Mouse (Mus musculus) fat pad, adult 2 months (tissue): ENCODE results near the gene Fbxo21.

Experiments used
- DNase-seq: peaks from one replicate; pipeline ENCODE4 v3.0.0-alpha.2; 2011; ENCODE audit warnings: low read depth, low spot score; ENCODE audit errors: extremely low read depth

Gene Fbxo21

DNA sequence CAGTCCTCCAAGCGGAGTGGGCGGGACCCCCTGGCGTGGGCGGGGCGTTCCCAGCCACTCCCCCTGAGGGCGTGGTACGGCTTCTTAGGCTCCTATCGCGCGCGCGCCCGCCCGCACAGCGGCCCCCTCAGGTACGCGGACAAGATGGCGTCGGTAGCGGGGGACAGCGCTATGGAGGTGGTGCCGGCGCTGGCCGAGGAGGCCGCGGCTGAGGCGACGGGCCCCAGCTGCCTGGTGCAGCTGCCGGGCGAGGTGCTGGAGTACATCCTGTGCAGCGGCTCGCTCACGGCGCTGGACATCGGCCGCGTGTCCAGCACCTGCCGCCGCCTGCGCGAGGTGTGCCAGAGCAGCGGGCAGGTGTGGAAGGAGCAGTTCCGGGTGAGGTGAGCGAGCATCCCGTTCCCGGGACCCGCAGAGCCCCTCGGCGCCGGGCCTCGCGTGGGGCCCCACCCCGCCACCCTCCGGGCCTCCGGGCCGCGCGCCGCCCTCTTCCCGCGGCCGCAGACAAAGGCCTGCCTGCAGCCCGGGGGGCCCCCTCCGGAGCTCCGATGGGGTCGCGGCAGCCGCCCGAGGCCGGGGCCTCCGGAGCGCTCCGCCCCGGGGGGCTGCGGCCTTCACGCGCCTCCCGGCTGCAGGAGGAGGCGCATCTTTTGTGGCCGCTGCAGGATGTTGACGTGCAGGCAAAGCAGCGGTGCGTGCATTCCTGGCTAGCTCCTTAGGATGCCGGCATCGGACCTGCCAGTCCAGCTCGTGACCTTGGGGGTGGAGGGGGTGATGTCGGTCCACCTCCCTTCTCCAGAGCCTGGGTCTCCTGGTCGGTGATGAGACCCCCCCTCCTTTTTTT is at the start of gene Fbxo21:
Gene Fbxo21 (plus strand): TSS at position 74 of the 844 bp plus-strand sequence.
- no peak for DNase-seq

DNA sequence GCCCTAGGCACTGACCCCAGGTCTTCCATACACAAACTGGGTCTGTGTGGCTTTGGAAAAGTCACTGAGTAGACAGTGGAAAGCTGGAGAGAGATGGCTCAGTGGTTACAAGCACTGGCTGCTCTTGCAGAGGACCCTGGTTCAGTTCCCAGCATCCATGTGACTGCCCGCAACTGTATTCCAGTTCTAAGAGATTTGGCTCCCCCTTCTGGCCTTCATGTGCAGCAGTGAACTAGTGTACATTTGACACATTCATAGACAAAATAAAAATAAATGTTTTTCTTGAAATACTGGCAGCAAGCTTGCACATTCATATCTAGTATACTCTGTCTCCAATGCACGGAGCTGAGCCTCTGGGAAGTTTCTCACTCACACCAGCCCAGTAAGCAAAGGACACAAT is 48.0 kb upstream of the Fbxo21 start:
- no peak for DNase-seq

DNA sequence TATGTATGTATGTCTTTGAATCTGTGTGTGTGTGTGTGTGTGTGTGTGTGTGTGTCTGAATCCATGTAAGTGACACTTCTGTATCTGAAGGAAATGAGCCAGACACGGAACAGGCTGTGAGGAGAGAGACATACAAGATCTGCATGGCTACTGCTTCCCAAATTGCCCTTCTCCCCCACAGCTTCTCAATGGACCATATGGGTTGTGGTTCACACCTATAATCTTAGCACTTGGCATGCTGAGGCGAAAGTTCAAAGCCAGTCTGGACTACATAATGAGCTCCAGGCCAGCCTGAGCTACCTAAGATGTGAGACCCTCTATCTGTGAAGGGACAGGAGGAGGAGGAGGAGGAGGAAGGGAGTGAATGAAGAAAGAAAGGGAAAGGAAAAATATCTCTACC is 44.3 kb upstream of the Fbxo21 start:
- DNase-seq: no peak

DNA sequence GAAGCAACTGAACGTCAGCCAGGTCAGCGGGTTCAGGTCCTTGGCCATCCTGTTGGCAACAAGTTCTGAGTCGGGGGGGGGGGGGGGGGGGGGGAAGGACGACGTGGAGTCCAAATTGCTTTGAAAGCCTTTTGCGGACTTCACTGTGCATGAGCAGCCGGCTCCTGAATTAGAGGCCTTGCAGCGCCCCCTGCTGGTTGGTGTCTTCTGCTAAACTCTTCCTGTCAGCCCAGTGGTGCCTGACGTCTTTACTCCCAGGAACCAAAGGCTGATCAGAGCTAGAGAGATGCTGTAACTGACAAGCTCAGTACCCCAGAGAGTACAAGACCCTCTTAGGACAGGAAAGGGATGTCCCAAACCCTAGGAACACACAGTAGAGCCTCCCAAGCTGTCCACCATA is 43.7 kb upstream of the Fbxo21 start:
- DNase-seq: no peak

DNA sequence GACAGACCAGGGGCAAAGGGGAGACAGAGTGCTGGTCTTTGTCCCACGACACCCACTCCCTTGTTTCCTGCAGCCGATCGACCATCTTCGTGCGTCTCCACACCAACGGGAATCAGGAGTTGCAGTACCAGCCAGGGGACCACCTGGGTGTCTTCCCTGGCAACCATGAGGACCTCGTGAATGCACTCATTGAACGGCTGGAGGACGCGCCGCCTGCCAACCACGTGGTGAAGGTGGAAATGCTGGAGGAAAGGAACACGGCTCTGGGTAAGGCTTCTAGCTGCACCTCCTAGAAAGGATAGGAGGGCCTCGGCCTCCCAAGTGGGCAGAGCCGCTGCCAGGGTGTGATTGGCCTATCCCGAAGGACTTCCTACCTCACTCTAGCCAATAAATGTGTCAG is 40.2 kb upstream of the Fbxo21 start:
- no peak for DNase-seq

DNA sequence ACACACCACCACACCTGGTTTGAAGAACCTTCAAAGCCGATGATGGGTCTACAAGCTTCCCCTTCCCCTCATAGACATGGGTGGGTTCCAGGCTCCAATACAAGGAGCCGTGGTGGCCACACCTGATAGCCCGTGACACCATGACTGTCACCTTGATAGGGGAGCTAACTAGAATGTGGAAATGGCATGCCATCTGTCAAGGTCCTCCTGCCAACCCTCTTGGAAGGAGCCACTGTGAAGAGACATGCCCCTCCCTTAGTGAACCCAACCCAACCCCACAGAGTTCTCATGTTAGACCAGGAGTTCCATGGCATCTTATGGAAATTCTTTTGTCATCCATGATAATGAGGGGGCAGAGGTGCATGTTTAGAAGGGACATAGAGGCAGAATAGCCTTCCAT is 39.3 kb upstream of the Fbxo21 start:
- DNase-seq: no peak

DNA sequence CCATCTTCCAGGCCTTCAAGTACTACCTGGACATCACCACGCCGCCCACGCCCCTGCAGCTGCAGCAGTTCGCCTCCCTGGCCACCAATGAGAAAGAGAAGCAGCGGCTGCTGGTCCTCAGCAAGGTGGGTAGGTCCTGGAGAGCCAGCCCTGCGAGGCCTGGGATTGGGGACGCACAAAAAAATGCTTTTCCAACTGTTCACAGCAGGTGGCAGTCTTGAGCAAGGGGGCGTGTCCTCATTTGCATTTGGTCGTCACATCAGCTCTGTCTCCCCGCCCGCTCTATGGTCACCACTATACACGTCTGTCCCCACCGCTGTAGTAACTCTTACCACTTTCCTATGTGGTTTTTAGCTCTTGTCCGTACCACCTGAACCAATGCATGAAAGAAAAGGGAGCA is 38.3 kb upstream of the Fbxo21 start:
- DNase-seq: no peak

DNA sequence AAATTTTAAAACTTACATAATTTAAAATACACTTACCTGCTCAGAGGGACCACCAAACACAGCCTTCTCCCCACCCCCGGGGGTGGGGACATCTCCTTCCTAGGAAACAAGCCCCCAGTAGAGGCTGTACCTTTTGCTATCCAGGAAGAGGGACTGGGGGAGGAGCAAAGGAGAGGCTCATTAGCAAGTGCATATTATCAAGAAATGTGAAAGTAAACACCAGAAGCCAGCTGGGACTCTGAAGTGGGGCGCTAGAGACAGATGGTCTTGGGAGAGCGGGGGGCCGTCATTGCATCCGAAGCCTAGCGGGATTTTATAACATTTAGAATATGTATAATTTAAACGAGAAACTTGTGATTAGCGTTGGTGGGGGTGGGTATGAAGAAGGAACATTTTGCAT is 37.1 kb upstream of the Fbxo21 start:
- DNase-seq: no peak

DNA sequence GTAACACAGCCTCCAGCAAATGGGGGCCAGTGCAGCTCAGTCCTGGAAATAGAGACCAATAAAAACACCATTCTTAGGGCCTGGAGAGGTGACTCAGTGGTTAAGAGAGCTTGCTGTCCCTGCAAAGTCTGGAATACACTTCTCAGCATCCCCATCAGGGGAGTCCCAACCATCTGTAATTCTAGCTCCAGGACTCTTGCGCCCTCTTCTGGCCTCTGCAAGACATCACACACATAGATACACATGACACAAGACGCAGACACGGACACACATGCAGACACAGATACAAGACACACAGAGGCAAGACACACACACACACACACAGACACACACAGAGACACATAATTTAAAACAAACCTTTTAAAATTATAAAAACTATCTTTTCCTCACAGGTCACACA is 35.0 kb upstream of the Fbxo21 start:
- no peak for DNase-seq

DNA sequence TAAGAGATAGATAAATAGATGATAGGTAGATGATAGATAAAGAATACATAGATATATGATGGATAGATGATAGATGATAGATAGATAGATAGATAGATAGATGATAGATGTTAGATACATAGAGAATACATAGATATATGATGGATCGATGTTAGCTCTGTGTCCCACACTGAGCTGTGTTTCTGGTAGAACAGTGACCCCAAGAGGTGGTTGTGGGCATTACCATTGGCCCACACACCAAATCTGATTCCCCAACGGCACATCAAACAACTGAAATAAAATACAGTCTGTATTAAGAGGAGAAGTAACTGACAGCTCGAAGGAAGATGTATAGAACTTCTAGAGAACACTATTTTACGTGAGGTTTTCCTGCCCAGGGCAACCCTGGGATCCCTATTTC is 29.9 kb upstream of the Fbxo21 start:
- DNase-seq: no peak

DNA sequence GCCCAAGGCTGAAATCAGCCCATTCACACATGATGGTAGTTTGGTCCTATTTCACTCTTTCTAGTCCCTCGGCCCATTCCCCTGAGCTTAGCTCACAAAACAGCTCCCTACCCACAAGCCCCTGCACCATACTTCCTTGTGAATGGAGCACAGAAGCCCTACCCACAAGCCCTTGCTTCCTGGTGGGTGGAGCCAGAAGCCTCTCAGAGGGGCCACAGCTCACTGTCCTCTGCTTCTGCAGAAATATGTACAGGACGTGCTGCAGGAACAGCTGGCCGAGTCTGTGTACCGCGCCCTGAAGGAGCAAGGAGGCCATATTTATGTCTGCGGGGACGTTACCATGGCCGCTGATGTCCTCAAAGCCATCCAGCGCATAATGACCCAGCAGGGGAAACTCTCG is 27.1 kb upstream of the Fbxo21 start:
- no peak for DNase-seq

DNA sequence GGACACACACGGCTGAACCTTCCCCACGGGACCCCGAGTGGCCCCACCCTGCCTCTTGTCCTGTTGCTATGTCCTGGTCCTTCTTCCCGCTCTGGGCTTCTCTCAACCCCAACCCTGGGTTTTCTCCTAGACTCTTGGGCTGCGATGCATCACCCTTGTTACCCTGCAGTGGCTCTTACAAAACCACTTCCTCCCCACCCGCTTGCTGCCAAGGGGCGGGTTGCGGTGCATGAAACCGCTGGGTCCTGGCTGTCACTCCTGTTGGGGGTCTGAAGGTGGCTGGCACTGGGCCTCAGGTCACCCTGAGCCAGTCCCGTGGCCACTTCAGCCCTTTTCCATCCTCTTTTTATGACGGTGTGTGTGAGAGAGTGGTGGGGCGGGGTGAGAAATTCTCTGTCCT is 22.6 kb upstream of the Fbxo21 start:
- DNase-seq: no peak

DNA sequence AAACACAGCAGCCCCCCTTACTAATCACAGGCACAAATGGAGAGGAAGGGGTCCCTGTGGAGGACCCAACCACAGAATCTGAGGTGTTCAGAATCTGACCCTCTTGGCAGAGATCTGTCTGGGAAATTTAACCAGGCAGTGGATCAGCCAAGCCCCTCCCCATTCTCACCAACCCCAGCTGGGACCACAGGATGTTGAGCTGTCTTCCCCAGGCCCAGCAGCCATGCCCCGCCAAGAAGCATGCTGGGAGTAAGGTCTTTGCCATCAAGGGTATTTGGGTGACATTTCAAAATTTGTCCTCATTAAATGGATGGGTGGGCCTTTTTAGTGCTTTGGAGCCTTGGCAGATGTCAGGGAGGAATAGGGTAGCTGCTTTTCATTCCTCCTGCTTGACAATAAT is 22.1 kb upstream of the Fbxo21 start:
- DNase-seq: no peak

DNA sequence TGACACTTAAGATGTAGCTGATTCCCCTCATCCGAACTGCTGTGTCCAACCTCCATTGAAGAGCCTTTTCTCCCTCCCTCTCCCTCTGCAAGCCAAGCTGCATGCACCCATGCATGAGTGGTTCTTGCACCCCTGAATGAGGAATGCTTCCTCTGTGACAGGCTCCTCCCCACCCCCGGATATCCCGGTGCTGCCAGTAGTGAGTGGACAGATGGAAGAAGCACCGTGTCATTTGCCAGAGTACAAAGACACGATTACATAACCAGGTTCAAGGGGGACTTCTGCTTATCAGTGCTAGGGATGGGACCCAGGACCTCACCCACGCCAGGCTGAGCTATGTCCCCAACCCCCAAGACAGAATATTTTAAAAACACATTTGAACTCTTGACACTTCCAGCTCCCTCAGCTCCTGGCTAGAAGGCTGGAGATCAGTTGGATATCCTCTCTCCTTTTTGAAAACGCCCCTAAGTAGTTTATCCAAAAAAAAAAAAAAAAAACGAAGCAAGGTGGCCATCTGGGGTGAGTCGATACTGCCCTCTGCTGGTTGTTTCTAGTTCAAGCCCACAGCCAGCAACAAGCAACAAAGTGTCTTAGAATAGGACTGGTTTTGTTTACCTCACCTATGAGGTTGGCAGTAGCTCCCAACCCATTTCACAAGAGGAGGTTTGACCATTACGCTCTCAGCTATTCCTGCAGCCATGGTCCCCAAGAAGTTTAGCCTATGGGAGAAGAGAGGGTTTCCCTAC is 20.7 kb upstream of the Fbxo21 start:
- DNase-seq: no peak

DNA sequence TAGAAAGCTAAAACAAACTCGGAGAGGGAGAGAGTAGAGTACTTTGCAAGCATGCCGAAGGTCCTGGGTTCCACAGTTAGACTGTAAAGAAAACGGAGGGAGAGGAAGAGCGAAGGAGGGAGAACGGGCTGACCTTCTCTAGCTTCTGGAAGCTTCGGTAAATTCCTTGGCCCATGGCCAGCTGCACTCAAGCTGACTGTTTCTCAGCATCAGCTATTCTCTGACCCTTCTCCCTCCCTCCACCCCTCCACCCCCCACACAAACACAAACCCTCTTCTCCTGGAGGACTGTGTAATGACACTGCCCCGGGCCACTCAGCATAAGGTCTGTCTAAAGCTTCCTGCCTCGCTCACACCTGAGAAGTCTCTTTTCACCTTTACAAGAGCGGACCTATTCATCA is 11.8 kb upstream of the Fbxo21 start:
- no peak for DNase-seq

DNA sequence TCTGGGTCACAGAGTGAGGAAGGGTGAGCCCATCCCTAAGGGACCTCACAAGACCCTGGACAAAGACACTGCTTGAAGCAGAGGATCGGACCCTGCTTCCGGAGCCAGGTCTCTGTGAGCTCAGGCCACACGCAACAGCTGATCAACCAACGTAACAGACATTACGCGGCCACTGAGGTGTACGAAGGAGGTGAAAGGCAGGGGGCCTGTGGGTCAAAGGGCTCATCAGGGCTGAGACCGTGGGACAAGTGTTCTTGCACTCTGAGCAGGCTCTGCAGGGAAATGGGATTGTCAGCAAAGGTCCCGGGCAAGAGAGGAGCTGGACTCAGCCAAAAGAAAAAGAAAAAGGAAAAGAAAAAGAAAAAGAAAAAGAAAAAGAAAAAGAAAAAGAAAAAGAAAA is 9.6 kb upstream of the Fbxo21 start:
- DNase-seq: no peak

DNA sequence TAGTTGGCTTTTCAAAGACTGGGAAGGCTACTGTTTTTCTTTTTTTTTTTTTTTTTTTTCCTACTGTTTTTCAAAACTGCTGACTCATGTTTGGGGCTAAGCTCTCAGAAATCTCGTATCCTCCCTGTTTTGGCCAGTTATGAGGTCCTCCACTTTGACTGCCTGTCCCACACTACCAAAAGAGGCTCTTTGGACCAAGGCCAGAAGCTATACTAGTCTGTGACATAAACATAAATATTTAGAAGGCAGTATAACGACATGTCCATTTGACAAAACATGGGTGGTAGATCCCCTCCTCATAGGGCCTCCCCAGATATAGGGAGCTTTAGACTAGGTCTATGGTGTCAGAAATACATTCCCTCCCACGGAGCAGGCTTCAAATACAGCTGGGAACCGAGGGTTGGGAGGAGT is 8.9 kb upstream of the Fbxo21 start:
- DNase-seq: no peak

DNA sequence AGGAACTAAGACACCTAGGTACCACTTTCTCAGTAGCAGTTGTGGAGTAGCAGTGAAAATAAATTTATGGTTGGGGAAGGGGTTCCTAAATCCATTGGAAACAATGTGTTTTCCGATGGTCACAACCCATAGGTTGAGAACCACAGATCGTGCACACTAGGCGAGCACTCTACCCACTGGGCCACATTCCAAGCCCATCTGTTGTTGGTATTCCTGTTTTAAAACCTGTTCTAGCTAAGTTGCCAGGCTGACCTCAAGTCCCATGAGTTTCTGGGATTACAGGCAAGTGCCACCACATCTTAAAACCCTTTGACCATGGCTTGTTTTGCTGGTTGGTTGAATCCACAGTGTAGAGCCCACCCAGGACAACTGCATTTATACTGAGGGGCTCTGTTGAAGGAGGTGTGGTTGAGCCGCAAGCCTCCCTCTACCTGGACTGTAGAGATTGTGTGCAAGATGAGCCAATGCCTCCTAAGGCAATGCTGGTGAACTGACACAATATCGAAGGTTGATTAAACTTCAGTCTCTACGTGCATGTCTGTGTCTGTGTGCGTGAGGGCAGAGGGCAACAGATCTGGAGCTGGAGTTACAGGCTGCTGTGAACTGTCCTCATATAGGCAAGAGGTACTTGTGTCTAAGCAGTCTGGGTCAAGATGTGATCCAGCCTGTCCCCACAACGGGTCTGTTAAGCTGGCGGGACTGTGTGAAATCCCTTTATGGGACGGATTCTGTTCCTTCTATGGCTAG is 6.7 kb upstream of the Fbxo21 start:
- no peak for DNase-seq

DNA sequence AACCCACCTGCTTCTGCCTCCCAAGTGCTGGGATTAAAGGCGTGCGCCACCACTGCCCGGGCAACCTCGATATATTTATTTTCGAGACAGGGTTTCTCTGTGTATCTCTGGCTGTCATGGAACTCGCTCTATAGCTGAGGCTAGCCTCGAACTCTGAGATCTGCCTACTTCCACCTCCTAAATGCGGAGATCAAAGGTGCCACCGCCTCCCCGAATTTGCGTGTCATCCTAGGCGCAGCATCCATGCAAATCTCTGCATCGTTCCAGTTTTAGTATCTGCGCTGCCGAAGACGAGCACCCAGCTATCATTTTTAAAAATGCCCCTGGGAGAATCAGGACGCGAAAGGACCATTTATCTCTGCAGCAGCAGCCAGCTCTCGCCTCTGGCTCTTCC is 270 bp upstream of the Fbxo21 start:
- no peak for DNase-seq

DNA sequence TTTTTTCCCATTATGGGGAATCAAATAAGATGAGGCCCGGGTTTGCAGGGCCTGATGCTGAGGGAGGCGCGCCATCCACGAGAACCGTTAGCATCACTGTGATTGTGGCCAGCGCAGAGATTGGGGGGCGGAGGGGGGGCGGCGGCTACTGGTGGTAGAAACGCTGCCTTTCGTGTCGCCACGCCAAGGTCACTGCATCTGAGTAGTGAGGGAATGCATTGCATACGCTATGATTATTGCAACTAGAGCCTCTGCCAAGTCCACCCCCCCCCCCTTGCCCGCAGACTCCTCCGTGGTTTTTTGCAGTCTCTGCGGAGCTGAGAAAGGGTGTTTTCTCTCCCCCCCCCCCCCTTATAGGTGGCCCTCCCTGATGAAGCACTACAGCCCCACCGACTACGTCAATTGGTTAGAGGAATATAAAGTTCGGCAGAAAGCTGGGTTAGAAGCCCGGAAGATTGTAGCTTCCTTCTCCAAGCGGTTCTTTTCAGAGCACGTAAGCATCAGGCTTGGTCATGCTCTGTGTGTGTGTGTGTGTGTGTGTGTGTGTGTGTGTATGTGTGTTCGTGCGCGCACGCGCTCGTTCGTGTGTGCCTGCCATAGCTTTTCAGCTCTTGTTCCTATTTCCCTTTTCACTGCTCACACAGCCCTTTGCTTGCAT is 1.1 kb downstream of the Fbxo21 start:
- DNase-seq: no peak

DNA sequence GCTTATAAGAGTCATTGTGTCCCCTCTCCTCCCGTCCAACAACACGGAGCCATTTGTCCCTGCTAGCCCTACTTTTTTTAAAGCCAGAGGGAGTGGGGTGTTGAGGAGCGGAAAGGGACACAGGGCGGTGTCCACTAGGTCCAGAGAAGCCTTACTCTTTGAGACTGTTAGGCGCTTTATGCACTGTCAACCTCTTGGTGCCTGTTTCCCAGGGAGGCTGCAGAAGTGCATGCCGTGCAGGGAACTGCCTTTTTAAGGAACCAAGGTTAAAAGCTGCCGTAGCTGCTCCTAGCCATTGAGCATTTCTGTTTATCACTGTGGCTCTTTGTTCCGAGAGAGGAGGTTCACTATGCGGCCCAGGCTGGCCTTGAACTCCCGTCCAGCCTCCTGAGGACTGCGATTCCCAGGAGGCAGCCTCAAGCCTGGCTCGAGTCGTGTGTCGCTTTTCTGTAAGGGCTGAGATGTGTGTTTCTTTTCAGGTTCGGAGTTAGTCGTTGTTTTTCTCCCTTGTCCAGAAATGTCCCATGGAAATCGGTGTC is 1.7 kb downstream of the Fbxo21 start:
- no peak for DNase-seq
